Mouse (Mus musculus) left cerebral cortex, adult 9 months (tissue): ENCODE data around the gene Btg2.

Experiments
- DNase-seq, 2 experiments: peaks; one replicate each; pipeline ENCODE4 v3.0.0; 2022; ENCODE audit warnings: low spot score in 2 of 2

The Btg2 gene

GRCm38 (mm10) chr1:134059739-134060695, 18.9 kb downstream of the Btg2 start:
- no peak for DNase-seq

- no peak for DNase-seq
Observed at GRCm38 (mm10) chr1:134058870-134059269, 20.1 kb downstream of the Btg2 start.

GRCm38 (mm10) chr1:134057736-134058135, 21.2 kb downstream of the Btg2 start:
- DNase-seq: no peak

GRCm38 (mm10) chr1:134056285-134056684, 22.6 kb downstream of the Btg2 start:
- no peak for DNase-seq

GRCm38 (mm10) chr1:134055666-134056245, 23.2 kb downstream of the Btg2 start:
- DNase-seq: no peak

GRCm38 (mm10) chr1:134055058-134055457, 23.9 kb downstream of the Btg2 start:
- no peak for DNase-seq

GRCm38 (mm10) chr1:134053207-134053606, 25.7 kb downstream of the Btg2 start:
- peak in 1 of 2 experiments; percentile 92 for DNase-seq

GRCm38 (mm10) chr1:134049542-134049941, 29.4 kb downstream of the Btg2 start:
- no peak for DNase-seq

- peak in 1 of 2 experiments; percentile 80 for DNase-seq
Observed at GRCm38 (mm10) chr1:134048759-134049158, 30.2 kb downstream of the Btg2 start.

GRCm38 (mm10) chr1:134047431-134047830, 31.5 kb downstream of the Btg2 start:
- no peak for DNase-seq

GRCm38 (mm10) chr1:134046387-134046786, 32.5 kb downstream of the Btg2 start:
- no peak for DNase-seq

- DNase-seq: peak in 1 of 2 experiments; percentile 89
Observed at GRCm38 (mm10) chr1:134045971-134046370, 32.9 kb downstream of the Btg2 start.

GRCm38 (mm10) chr1:134044805-134045204, 34.1 kb downstream of the Btg2 start:
- no peak for DNase-seq

GRCm38 (mm10) chr1:134042341-134042740, 36.6 kb downstream of the Btg2 start:
- DNase-seq: no peak

- DNase-seq: no peak
Observed at GRCm38 (mm10) chr1:134041900-134042299, 37.0 kb downstream of the Btg2 start.

GRCm38 (mm10) chr1:134039361-134039760, 39.6 kb downstream of the Btg2 start:
- DNase-seq: no peak

- DNase-seq: no peak
Observed at GRCm38 (mm10) chr1:134038336-134038735, 40.6 kb downstream of the Btg2 start.

GRCm38 (mm10) chr1:134037172-134037571, 41.7 kb downstream of the Btg2 start, which contains the start of gene Fmod:
Gene Fmod (plus strand): TSS chr1:134037254.
- no peak for DNase-seq

- DNase-seq: no peak
Observed at GRCm38 (mm10) chr1:134036492-134036891, 42.4 kb downstream of the Btg2 start.

- DNase-seq: peak in 1 of 2 experiments; percentile 46
Observed at GRCm38 (mm10) chr1:134028161-134028846, 50.6 kb downstream of the Btg2 start.

GRCm38 (mm10) chr1:134026741-134027140, 52.2 kb downstream of the Btg2 start:
- DNase-seq: no peak

GRCm38 (mm10) chr1:134025975-134026374, 52.9 kb downstream of the Btg2 start:
- DNase-seq: no peak
